Mouse (Mus musculus) olfactory bulb, adult 2 months (tissue): Measurements from ENCODE around the gene Ppm1b. TPM values are rescaled to one million over a fixed set of nuclear protein-coding genes. Genes with fewer than 3 reads are reported as not detected.

ENCODE experiments used
- H3K27ac ChIP-seq: fragments of 200-500 bp; 2 replicates; pipeline ENCODE4 v1.5.1; 2012; ENCODE audit warnings: low read depth, low read length; ENCODE audit not compliant: insufficient read depth
- H3K4me1 ChIP-seq: fragments of 200-500 bp; 2 replicates; pipeline ENCODE4 v1.6.1; 2012; ENCODE audit warnings: low read length; ENCODE audit not compliant: control insufficient read depth, insufficient read depth
- H3K4me3 ChIP-seq: fragments of 200-500 bp; 2 replicates; pipeline ENCODE4 v1.5.1; 2012; ENCODE audit warnings: mild to moderate bottlenecking, low read depth, low read length, moderate library complexity; ENCODE audit not compliant: insufficient read depth
- CTCF ChIP-seq: fragments of 200-500 bp; IDR thresholded peaks from 2 replicates; pipeline ENCODE4 v1.5.1; 2012; ENCODE audit warnings: low read depth, mild to moderate bottlenecking, low read length, moderate library complexity; ENCODE audit not compliant: insufficient read depth
- POLR2A ChIP-seq: fragments of 200-500 bp; IDR thresholded peaks from 2 replicates; pipeline ENCODE4 v1.6.1; 2012; ENCODE audit warnings: mild to moderate bottlenecking, low read depth, low read length, moderate library complexity; ENCODE audit not compliant: insufficient read depth
- WGBS: fragments of 180-500 bp; shearing (Covaris S2); methylation state at CpG from one replicate; pipeline ENCODE4 v1.1.7; 2018; 5-methylcytosine and 5-hydroxymethylcytosine counted together
- polyA plus RNA-seq: library from polyadenylated mRNA; stranded (reverse); fragments of >200 nt; gene quantifications from 2 replicates; pipeline ENCODE4 v1.2.4, GENCODE M21; 2012; ENCODE audit warnings: low replicate concordance; ENCODE audit not compliant: missing spikeins, insufficient read depth, insufficient read length

The Ppm1b gene
- polyA plus RNA-seq, 1 experiment = not detected

- H3K27ac ChIP-seq = no peak overlapping the region
- WGBS = 53% methylated on average over 7 of the region's 7 CpGs
Measured at GRCm38 (mm10) chr17:85067331-85067730, 110.8 kb downstream of the Ppm1b start.

GRCm38 (mm10) chr17:85070658-85071057, 114.1 kb downstream of the Ppm1b start:
- 86% methylated on average over 6 of the region's 6 CpGs for WGBS
- Histone ChIP-seq H3K4me3 (no peak overlapping the region), H3K27ac (no peak overlapping the region), H3K4me1 (peaks cover 18% of the 10 kb centered on the region)
- TF ChIP-seq POLR2A = no peak
- TF ChIP-seq CTCF = no peak

More at GRCm38 (mm10) chr17:85067331-85067730, 110.8 kb downstream of the Ppm1b start:
- Histone ChIP-seq H3K4me3 (no peak overlapping the region), H3K4me1 (peaks cover 5% of the 10 kb centered on the region)
- TF ChIP-seq CTCF (no peak), POLR2A (no peak)

GRCm38 (mm10) chr17:85071088-85071775, 114.7 kb downstream of the Ppm1b start:
- H3K4me1 ChIP-seq = peaks cover 18% of the 10 kb centered on the region
- no peak overlapping the region for H3K4me3 ChIP-seq
- TF ChIP-seq POLR2A = no peak
- TF ChIP-seq CTCF = no peak
- H3K27ac ChIP-seq = no peak overlapping the region
- WGBS = 90% methylated on average over 8 of the region's 8 CpGs

GRCm38 (mm10) chr17:85072383-85072782, 115.8 kb downstream of the Ppm1b start:
- TF ChIP-seq POLR2A (no peak), CTCF (no peak)
- H3K27ac ChIP-seq = 0 out of 2 replicates have a peak overlapping the region, but pooled peaks have one; percentile 67
- peaks cover 16% of the 10 kb centered on the region for H3K4me1 ChIP-seq
- H3K4me3 ChIP-seq = no peak overlapping the region
- WGBS = 31% methylated on average over 11 of the region's 11 CpGs

- peak overlapping the region; percentile 67; the same call in 1 of the 2 replicates for H3K27ac ChIP-seq
- TF ChIP-seq POLR2A (no peak), CTCF (no peak)
- WGBS = 24% methylated on average over 7 of the region's 7 CpGs
- H3K4me3 ChIP-seq = no peak overlapping the region
- H3K4me1 ChIP-seq = peaks cover 15% of the 10 kb centered on the region
Measured at GRCm38 (mm10) chr17:85073214-85073613, 116.7 kb downstream of the Ppm1b start.

Other genes starting within 250 kb of the Ppm1b start
- gene Lrpprc, start 166.0 kb upstream of the Ppm1b start, polyA plus RNA-seq = not detected in 2 replicates
- not detected in 2 replicates for gene Slc3a1, start 71.6 kb downstream of the Ppm1b start, polyA plus RNA-seq
- gene Prepl, start 133.5 kb downstream of the Ppm1b start, polyA plus RNA-seq = not detected in 2 replicates
- gene Camkmt, start 133.8 kb downstream of the Ppm1b start, polyA plus RNA-seq = not detected in 2 replicates